Mouse (Mus musculus): Measurements from ENCODE around the gene Lmx1a. TPM values are rescaled to one million over a fixed set of nuclear protein-coding genes. Genes with fewer than 3 reads are reported as not detected.

Gene Lmx1a
- under 1 TPM in 3 of 4 experiments, not detected in 1; 0.10 to 0.19 (median 0.16) TPM for total RNA-seq (2022)

GRCm38 (mm10) chr1:167689232-167689261 lies at the start of gene Lmx1a:
Gene Lmx1a, plus strand, starts transcription at chr1:167689237.
- DNase-seq (ENCODE audit: low spot score in 2 of 2), result no peak

- peak; percentile 89 to 90 for DNase-seq (ENCODE audit: low spot score in 2 of 2)
Measured at GRCm38 (mm10) chr1:167644866-167645537, 44.0 kb upstream of the Lmx1a start.

GRCm38 (mm10) chr1:167648670-167649069 lies 40.4 kb upstream of the Lmx1a start:
- no peak for DNase-seq (ENCODE audit: low spot score in 2 of 2)

- DNase-seq (ENCODE audit: low spot score in 2 of 2), result no peak
Measured at GRCm38 (mm10) chr1:167649122-167649633, 39.9 kb upstream of the Lmx1a start.

GRCm38 (mm10) chr1:167652336-167652735 lies 36.7 kb upstream of the Lmx1a start:
- no peak for DNase-seq (ENCODE audit: low spot score in 2 of 2)

GRCm38 (mm10) chr1:167659065-167659464 lies 30.0 kb upstream of the Lmx1a start:
- DNase-seq (ENCODE audit: low spot score in 2 of 2), result no peak

- peak; percentile 66 to 75 for DNase-seq (ENCODE audit: low spot score in 2 of 2)
Measured at GRCm38 (mm10) chr1:167660521-167661101, 28.4 kb upstream of the Lmx1a start.

GRCm38 (mm10) chr1:167661123-167661522 lies 27.9 kb upstream of the Lmx1a start:
- DNase-seq (ENCODE audit: low spot score in 2 of 2), result peak; percentile 24 to 47

- no peak for DNase-seq (ENCODE audit: low spot score in 2 of 2)
Measured at GRCm38 (mm10) chr1:167663136-167663535, 25.9 kb upstream of the Lmx1a start.

- peak in 1 of 2 experiments; percentile 22 for DNase-seq (ENCODE audit: low spot score in 2 of 2)
Measured at GRCm38 (mm10) chr1:167669796-167670195, 19.2 kb upstream of the Lmx1a start.

GRCm38 (mm10) chr1:167672433-167672987 lies 16.5 kb upstream of the Lmx1a start:
- peak in 1 of 2 experiments; percentile 54 for DNase-seq (ENCODE audit: low spot score in 2 of 2)

GRCm38 (mm10) chr1:167679061-167679460 lies 10.0 kb upstream of the Lmx1a start:
- DNase-seq (ENCODE audit: low spot score in 2 of 2), result no peak

GRCm38 (mm10) chr1:167688001-167688346 lies 1.1 kb upstream of the Lmx1a start:
- DNase-seq (ENCODE audit: low spot score in 2 of 2), result no peak

- DNase-seq (ENCODE audit: low spot score in 2 of 2), result peak in 1 of 2 experiments; percentile 32
Measured at GRCm38 (mm10) chr1:167688347-167689231, 448 bp upstream of the Lmx1a start.

GRCm38 (mm10) chr1:167689262-167690137 lies 463 bp downstream of the Lmx1a start:
- DNase-seq (ENCODE audit: low spot score in 2 of 2), result no peak

- DNase-seq (ENCODE audit: low spot score in 2 of 2), result no peak
Measured at GRCm38 (mm10) chr1:167690138-167690710, 1.2 kb downstream of the Lmx1a start.

GRCm38 (mm10) chr1:167690716-167691550 lies 1.9 kb downstream of the Lmx1a start:
- no peak for DNase-seq (ENCODE audit: low spot score in 2 of 2)

GRCm38 (mm10) chr1:167691911-167692682 lies 3.1 kb downstream of the Lmx1a start:
- DNase-seq (ENCODE audit: low spot score in 2 of 2), result no peak

- DNase-seq (ENCODE audit: low spot score in 2 of 2), result no peak
Measured at GRCm38 (mm10) chr1:167692683-167693045, 3.6 kb downstream of the Lmx1a start.

Data from gastrocnemius, adult 8-10 months (tissue).